Comparison of ENCODE assay signal across 2 mouse cellular contexts in genomic region chr5:134607121-134607520, GRCm38 (mm10).
TF ChIP-seq lines count a peak whose summit lies in the region.

No protein-coding gene starts in this region.

TF ChIP-seq in CH12.LX, 34 proteins besides CTCF, POLR2A, EP300 and RAD21:
- no peak for TF ChIP-seq IRF4 (IDR thresholded peaks at IDR 0.05; ENCODE audit: low read depth, low read length)
- peak; percentile 84 for TF ChIP-seq BHLHE40 (IDR thresholded peaks at IDR 0.05; ENCODE audit: low read depth, low read length)
- no peak for TF ChIP-seq NRF1 (IDR thresholded peaks at IDR 0.05; ENCODE audit: low read depth, low read length)

TF ChIP-seq in myocyte, 11 proteins besides CTCF, POLR2A, EP300 and RAD21:
- TF ChIP-seq USF1 (IDR thresholded peaks at IDR 0.05; ENCODE audit: low read depth), result peak; percentile 71
- TF ChIP-seq E2F4 (IDR thresholded peaks at IDR 0.05; ENCODE audit: insufficient read depth), result no peak
